Mouse (Mus musculus): ENCODE measurements around the gene Aplnr. TPM values are rescaled to one million over a fixed set of nuclear protein-coding genes. Genes with fewer than 3 reads are reported as not detected.

Gene Aplnr
- polyA plus RNA-seq, 1 experiment = 3.3 TPM

DNA sequence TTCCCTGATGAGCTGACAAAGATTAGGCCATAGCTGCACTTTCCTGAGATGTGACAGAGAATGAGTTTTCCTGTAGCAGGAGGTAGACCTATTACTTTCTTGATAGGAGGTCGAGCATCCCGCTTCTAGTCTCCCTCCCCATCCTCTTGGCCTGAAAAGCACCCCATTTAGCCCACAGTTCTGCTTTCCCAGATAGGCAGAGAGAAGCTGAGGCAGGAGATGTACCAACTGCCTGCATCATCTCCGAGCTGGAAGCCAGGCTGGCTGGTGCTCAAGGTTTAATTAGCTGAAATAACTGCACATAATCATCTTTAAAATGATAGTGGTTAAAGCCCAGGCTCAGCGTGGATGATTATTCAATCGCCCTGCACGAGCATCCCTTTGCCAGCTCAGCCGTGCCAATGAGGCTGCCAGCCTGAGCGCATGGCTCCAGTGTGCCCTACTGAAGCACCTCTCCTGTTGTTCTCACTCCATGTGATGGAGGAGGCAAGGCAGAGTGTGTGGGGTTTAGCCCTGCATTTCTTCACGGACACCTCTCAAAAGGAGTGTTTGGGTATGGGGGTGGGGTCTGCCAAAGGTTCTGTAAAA lies 25.6 kb upstream of the Aplnr start:
- H3K9me3 ChIP-seq (replicated peaks; ENCODE audit: control insufficient read depth, insufficient read depth, low read length, poor library complexity, severe bottlenecking) = no peaks in the 10 kb centered on the region
- H3K4me1 ChIP-seq (ENCODE audit: control insufficient read depth, insufficient read depth, low read length) = no peaks in the 10 kb centered on the region
- H3K36me3 ChIP-seq (ENCODE audit: control insufficient read depth, insufficient read depth, low read length, poor library complexity, severe bottlenecking) = no peaks in the 10 kb centered on the region
- H3K4me3 ChIP-seq (ENCODE audit: low read depth, low read length) = no peak overlapping the region
- no peak overlapping the region for H3K9ac ChIP-seq (ENCODE audit: low read depth, poor library complexity, severe bottlenecking)
- no peaks in the 10 kb centered on the region for H3K27me3 ChIP-seq (ENCODE audit: control insufficient read depth, insufficient read depth, low read length, poor library complexity, severe bottlenecking)
- no peak for TF ChIP-seq POLR2A (IDR thresholded peaks at IDR 0.05; ENCODE audit: insufficient read depth, low read length)
- TF ChIP-seq EP300 (IDR thresholded peaks at IDR 0.05; ENCODE audit: insufficient read depth, low read depth, low read length) = no peak
- TF ChIP-seq CTCF (IDR thresholded peaks at IDR 0.05; ENCODE audit: low read depth, low read length) = no peak
- no peak overlapping the region for H3K27ac ChIP-seq (ENCODE audit: insufficient read depth, low read length)

GRCm38 (mm10) chr2:85123187-85123868 lies 12.7 kb upstream of the Aplnr start:
- Histone ChIP-seq H3K9me3 (replicated peaks; ENCODE audit: control insufficient read depth, insufficient read depth, low read length, poor library complexity, severe bottlenecking) (no peaks in the 10 kb centered on the region), H3K36me3 (ENCODE audit: control insufficient read depth, insufficient read depth, low read length, poor library complexity, severe bottlenecking) (no peaks in the 10 kb centered on the region), H3K27me3 (ENCODE audit: control insufficient read depth, insufficient read depth, low read length, poor library complexity, severe bottlenecking) (no peaks in the 10 kb centered on the region), H3K27ac (ENCODE audit: insufficient read depth, low read length) (no peak overlapping the region), H3K9ac (ENCODE audit: low read depth, poor library complexity, severe bottlenecking) (no peak overlapping the region), H3K4me3 (ENCODE audit: low read depth, low read length) (no peak overlapping the region), H3K4me1 (ENCODE audit: control insufficient read depth, insufficient read depth, low read length) (no peaks in the 10 kb centered on the region)
- no peak for TF ChIP-seq EP300 (IDR thresholded peaks at IDR 0.05; ENCODE audit: insufficient read depth, low read depth, low read length)
- TF ChIP-seq CTCF (IDR thresholded peaks at IDR 0.05; ENCODE audit: low read depth, low read length) = no peak
- TF ChIP-seq POLR2A (IDR thresholded peaks at IDR 0.05; ENCODE audit: insufficient read depth, low read length) = no peak

- H3K9me3 ChIP-seq (replicated peaks; ENCODE audit: control insufficient read depth, insufficient read depth, low read length, poor library complexity, severe bottlenecking) = no peaks in the 10 kb centered on the region
- no peak overlapping the region for H3K27ac ChIP-seq (ENCODE audit: insufficient read depth, low read length)
- no peak overlapping the region for H3K4me3 ChIP-seq (ENCODE audit: low read depth, low read length)
- H3K9ac ChIP-seq (ENCODE audit: low read depth, poor library complexity, severe bottlenecking) = no peak overlapping the region
- TF ChIP-seq CTCF (IDR thresholded peaks at IDR 0.05; ENCODE audit: low read depth, low read length) (peak; percentile 92), POLR2A (IDR thresholded peaks at IDR 0.05; ENCODE audit: insufficient read depth, low read length) (no peak), EP300 (IDR thresholded peaks at IDR 0.05; ENCODE audit: insufficient read depth, low read depth, low read length) (no peak)
- H3K36me3 ChIP-seq (ENCODE audit: control insufficient read depth, insufficient read depth, low read length, poor library complexity, severe bottlenecking) = no peaks in the 10 kb centered on the region
- no peaks in the 10 kb centered on the region for H3K27me3 ChIP-seq (ENCODE audit: control insufficient read depth, insufficient read depth, low read length, poor library complexity, severe bottlenecking)
- H3K4me1 ChIP-seq (ENCODE audit: control insufficient read depth, insufficient read depth, low read length) = no peaks in the 10 kb centered on the region
Observed at GRCm38 (mm10) chr2:85123869-85124535, 12.0 kb upstream of the Aplnr start.

GRCm38 (mm10) chr2:85129496-85129971 lies 6.5 kb upstream of the Aplnr start:
- Histone ChIP-seq H3K4me3 (ENCODE audit: low read depth, low read length) (no peak overlapping the region), H3K9ac (ENCODE audit: low read depth, poor library complexity, severe bottlenecking) (no peak overlapping the region), H3K27ac (ENCODE audit: insufficient read depth, low read length) (no peak overlapping the region)

DNA sequence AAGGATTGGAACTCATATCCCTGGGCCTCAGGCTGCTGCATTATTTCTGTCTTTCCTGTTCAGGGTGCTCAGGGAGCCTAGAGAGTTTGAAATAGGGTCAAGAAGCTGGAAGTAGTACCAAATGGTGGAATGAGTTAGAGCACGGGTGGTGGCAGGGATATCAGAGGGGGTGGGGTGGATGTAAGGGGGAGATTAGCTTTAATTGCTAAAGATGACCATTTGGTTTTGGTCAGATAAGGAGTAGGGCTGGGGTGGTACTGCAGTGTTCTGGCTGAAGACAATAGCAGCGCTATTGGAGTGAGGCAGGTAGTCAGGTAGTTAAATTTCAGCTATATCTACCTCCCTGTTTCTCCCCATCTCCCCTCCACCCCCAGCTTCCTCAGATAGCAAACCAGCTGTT lies 4.8 kb upstream of the Aplnr start:
- Histone ChIP-seq H3K4me1 (ENCODE audit: control insufficient read depth, insufficient read depth, low read length) (no peaks in the 10 kb centered on the region), H3K4me3 (ENCODE audit: low read depth, low read length) (no peak overlapping the region), H3K9me3 (replicated peaks; ENCODE audit: control insufficient read depth, insufficient read depth, low read length, poor library complexity, severe bottlenecking) (no peaks in the 10 kb centered on the region), H3K27me3 (ENCODE audit: control insufficient read depth, insufficient read depth, low read length, poor library complexity, severe bottlenecking) (no peaks in the 10 kb centered on the region), H3K27ac (ENCODE audit: insufficient read depth, low read length) (no peak overlapping the region), H3K36me3 (ENCODE audit: control insufficient read depth, insufficient read depth, low read length, poor library complexity, severe bottlenecking) (no peaks in the 10 kb centered on the region), H3K9ac (ENCODE audit: low read depth, poor library complexity, severe bottlenecking) (no peak overlapping the region)
- no peak for TF ChIP-seq POLR2A (IDR thresholded peaks at IDR 0.05; ENCODE audit: insufficient read depth, low read length)
- no peak for TF ChIP-seq CTCF (IDR thresholded peaks at IDR 0.05; ENCODE audit: low read depth, low read length)
- TF ChIP-seq EP300 (IDR thresholded peaks at IDR 0.05; ENCODE audit: insufficient read depth, low read depth, low read length) = no peak

More at GRCm38 (mm10) chr2:85129496-85129971, 6.5 kb upstream of the Aplnr start:
- Histone ChIP-seq H3K4me1 (ENCODE audit: control insufficient read depth, insufficient read depth, low read length) (no peaks in the 10 kb centered on the region), H3K36me3 (ENCODE audit: control insufficient read depth, insufficient read depth, low read length, poor library complexity, severe bottlenecking) (no peaks in the 10 kb centered on the region), H3K9me3 (replicated peaks; ENCODE audit: control insufficient read depth, insufficient read depth, low read length, poor library complexity, severe bottlenecking) (no peaks in the 10 kb centered on the region), H3K27me3 (ENCODE audit: control insufficient read depth, insufficient read depth, low read length, poor library complexity, severe bottlenecking) (no peaks in the 10 kb centered on the region)
- TF ChIP-seq CTCF (IDR thresholded peaks at IDR 0.05; ENCODE audit: low read depth, low read length) (no peak), EP300 (IDR thresholded peaks at IDR 0.05; ENCODE audit: insufficient read depth, low read depth, low read length) (no peak), POLR2A (IDR thresholded peaks at IDR 0.05; ENCODE audit: insufficient read depth, low read length) (no peak)

DNA sequence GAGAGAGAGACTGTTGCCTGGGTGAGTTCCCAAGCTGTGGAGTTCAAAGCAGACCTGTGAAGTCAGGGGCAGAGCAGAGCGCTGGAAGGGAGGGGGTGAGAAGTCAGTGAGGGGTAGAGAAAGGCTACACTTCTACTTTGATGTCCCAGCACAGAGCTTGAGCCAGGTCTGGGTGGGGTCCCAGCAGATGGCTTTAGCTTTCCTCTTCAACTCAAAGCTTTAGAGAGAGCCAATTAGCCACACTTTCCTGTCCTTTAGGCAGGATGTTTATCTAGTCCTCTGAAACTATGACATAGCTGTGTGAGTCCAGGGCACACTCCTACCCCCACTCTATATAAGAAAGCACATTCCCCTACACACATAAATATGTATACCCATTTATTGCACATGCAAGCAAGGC lies 4.3 kb upstream of the Aplnr start:
- Histone ChIP-seq H3K4me3 (ENCODE audit: low read depth, low read length) (no peak overlapping the region), H3K27ac (ENCODE audit: insufficient read depth, low read length) (no peak overlapping the region), H3K4me1 (ENCODE audit: control insufficient read depth, insufficient read depth, low read length) (no peaks in the 10 kb centered on the region), H3K9ac (ENCODE audit: low read depth, poor library complexity, severe bottlenecking) (no peak overlapping the region), H3K9me3 (replicated peaks; ENCODE audit: control insufficient read depth, insufficient read depth, low read length, poor library complexity, severe bottlenecking) (no peaks in the 10 kb centered on the region), H3K27me3 (ENCODE audit: control insufficient read depth, insufficient read depth, low read length, poor library complexity, severe bottlenecking) (no peaks in the 10 kb centered on the region), H3K36me3 (ENCODE audit: control insufficient read depth, insufficient read depth, low read length, poor library complexity, severe bottlenecking) (no peaks in the 10 kb centered on the region)
- TF ChIP-seq POLR2A (IDR thresholded peaks at IDR 0.05; ENCODE audit: insufficient read depth, low read length) = no peak
- TF ChIP-seq EP300 (IDR thresholded peaks at IDR 0.05; ENCODE audit: insufficient read depth, low read depth, low read length) = no peak
- TF ChIP-seq CTCF (IDR thresholded peaks at IDR 0.05; ENCODE audit: low read depth, low read length) = no peak
